Comparison of ENCODE assay signal across 8 mouse cellular contexts in genomic region chr5:124221037-124221735, GRCm38 (mm10). TPM values are rescaled to one million over a fixed set of nuclear protein-coding genes. Genes with fewer than 3 reads are reported as not detected.
DNase-seq lines count a peak whose midpoint lies in the region; ATAC-seq and TF ChIP-seq lines count a peak whose summit lies in the region.

No protein-coding gene starts in this region.

- no peak for DNase-seq in spleen, adult 2 months (ENCODE audit: low read depth in 1 of 2, low spot score in 2 of 2)
- DNase-seq in spleen, postnatal 10 days (ENCODE audit: low spot score in 2 of 2) = no peak
- DNase-seq in embryonic facial prominence, embryonic 10.5 days (ENCODE audit: low spot score) = no peak
- DNase-seq in layer of hippocampus, postnatal 10 days (ENCODE audit: low spot score in 2 of 2) = peak; percentile 69 to 74

- TF ChIP-seq CTCF in spleen, adult 2 months (IDR thresholded peaks at IDR 0.05; ENCODE audit: extremely low read depth, insufficient read depth, insufficient read length, insufficient replicate concordance) = no peak
- no peak for TF ChIP-seq CTCF in olfactory bulb, adult 2 months (IDR thresholded peaks at IDR 0.05; ENCODE audit: insufficient read depth, low read depth, low read length)

- peak overlapping the region; percentile 47 for H3K9ac ChIP-seq in heart, embryonic 14.5 days (ENCODE audit: low read length)
- no peak overlapping the region for H3K9ac ChIP-seq in forebrain, embryonic 13.5 days

- TF ChIP-seq POLR2A in spleen, adult 2 months (IDR thresholded peaks at IDR 0.05; ENCODE audit: low read depth, low read length) = no peak
- peak; percentile 40; the same call in 1 of the 2 replicates for TF ChIP-seq POLR2A in olfactory bulb, adult 2 months (IDR thresholded peaks at IDR 0.05; ENCODE audit: insufficient read depth, low read depth, low read length)

- 0 out of 2 replicates have a peak, but pooled peaks have one; percentile 23 for ATAC-seq in heart, embryonic 14.5 days (ENCODE audit: insufficient number of reproducible peaks, insufficient read depth, low FRiP score, low read depth)
- no peak for ATAC-seq in monocyte, adult 5-6 weeks (replicated peaks; ENCODE audit: insufficient number of reproducible peaks, low FRiP score, low TSS enrichment, poor library complexity, severe bottlenecking)
- no peak for ATAC-seq in forebrain, embryonic 13.5 days

- 50% methylated on average over 7 of the region's 7 CpGs for WGBS in spleen, adult 2 months
- WGBS in embryonic facial prominence, embryonic 10.5 days = 82% methylated on average over 7 of the region's 7 CpGs
- 21% methylated on average over 7 of the region's 7 CpGs for WGBS in heart, embryonic 14.5 days
- 7% methylated on average over 7 of the region's 7 CpGs for WGBS in olfactory bulb, adult 2 months
- WGBS in forebrain, embryonic 13.5 days = 69% methylated on average over 7 of the region's 7 CpGs

- 0 out of 2 replicates have a peak overlapping the region, but pooled peaks have one; percentile 35 for H3K4me2 ChIP-seq in heart, embryonic 14.5 days (ENCODE audit: low read length)
- H3K4me2 ChIP-seq in forebrain, embryonic 13.5 days = no peak overlapping the region

- H3K4me3 ChIP-seq in spleen, adult 2 months (ENCODE audit: extremely low read depth, insufficient read depth, insufficient read length) = no peak overlapping the region
- H3K4me3 ChIP-seq in embryonic facial prominence, embryonic 10.5 days = no peak overlapping the region
- no peak overlapping the region for H3K4me3 ChIP-seq in heart, embryonic 14.5 days (ENCODE audit: control insufficient read depth in 1 of 2, insufficient read depth in 1 of 2, low read depth in 1 of 2, low read length in 2 of 2)
- no peak overlapping the region; the same call in 1 of the 2 replicates for H3K4me3 ChIP-seq in olfactory bulb, adult 2 months (ENCODE audit: insufficient read depth, low read depth, low read length)
- H3K4me3 ChIP-seq in forebrain, embryonic 13.5 days = no peak overlapping the region

- peak overlapping the region; percentile 49 for H3K27ac ChIP-seq in spleen, adult 2 months (ENCODE audit: insufficient read depth, low read length)
- peak overlapping the region; percentile 30; the same call in 1 of the 2 replicates for H3K27ac ChIP-seq in embryonic facial prominence, embryonic 10.5 days (replicated peaks)
- peak overlapping the region; percentile 69 to 80 for H3K27ac ChIP-seq in heart, embryonic 14.5 days (replicated peaks in 1 of 2; ENCODE audit: control insufficient read depth in 1 of 2, insufficient read depth in 1 of 2, low read depth in 2 of 2, low read length in 2 of 2)
- peak overlapping the region; percentile 98 for H3K27ac ChIP-seq in olfactory bulb, adult 2 months (ENCODE audit: insufficient read depth, low read depth, low read length)
- H3K27ac ChIP-seq in forebrain, embryonic 13.5 days = no peak overlapping the region

- H3K4me1 ChIP-seq in spleen, adult 2 months (ENCODE audit: control insufficient read depth, insufficient read depth, insufficient read length) = peaks cover 42% of the 10 kb centered on the region; the same call in 1 of the 2 replicates
- H3K4me1 ChIP-seq in embryonic facial prominence, embryonic 10.5 days = peaks cover 33% of the 10 kb centered on the region
- H3K4me1 ChIP-seq in heart, embryonic 14.5 days (ENCODE audit: control insufficient read depth in 2 of 2, insufficient read depth in 2 of 2, low read length in 2 of 2) = peaks cover 75 to 94% of the 10 kb centered on the region in 2 experiments
- peaks cover 78% of the 10 kb centered on the region for H3K4me1 ChIP-seq in olfactory bulb, adult 2 months (ENCODE audit: control insufficient read depth, insufficient read depth, low read length)
- peaks cover 26% of the 10 kb centered on the region for H3K4me1 ChIP-seq in forebrain, embryonic 13.5 days

- H3K36me3 ChIP-seq in spleen, adult 2 months (ENCODE audit: control insufficient read depth, insufficient read depth, low read length) = no peaks in the 10 kb centered on the region
- no peaks in the 10 kb centered on the region for H3K36me3 ChIP-seq in embryonic facial prominence, embryonic 10.5 days (replicated peaks)
- H3K36me3 ChIP-seq in heart, embryonic 14.5 days (ENCODE audit: control insufficient read depth, insufficient read depth, low read length) = 0 out of 2 replicates have a peak, but pooled peaks cover under 1% of the 10 kb centered on the region
- no peaks in the 10 kb centered on the region for H3K36me3 ChIP-seq in forebrain, embryonic 13.5 days (ENCODE audit: poor library complexity, severe bottlenecking)

- no peaks in the 10 kb centered on the region for H3K27me3 ChIP-seq in spleen, adult 2 months (ENCODE audit: control insufficient read depth, insufficient read depth, low read length)
- no peaks in the 10 kb centered on the region for H3K27me3 ChIP-seq in embryonic facial prominence, embryonic 10.5 days (replicated peaks; ENCODE audit: low read depth, poor library complexity, severe bottlenecking)
- H3K27me3 ChIP-seq in heart, embryonic 14.5 days (ENCODE audit: control insufficient read depth, insufficient read depth, low read length) = no peaks in the 10 kb centered on the region
- no peaks in the 10 kb centered on the region for H3K27me3 ChIP-seq in forebrain, embryonic 13.5 days

- H3K9me3 ChIP-seq in embryonic facial prominence, embryonic 10.5 days = no peaks in the 10 kb centered on the region
- H3K9me3 ChIP-seq in heart, embryonic 14.5 days (ENCODE audit: control insufficient read depth, low read length) = no peaks in the 10 kb centered on the region
- H3K9me3 ChIP-seq in forebrain, embryonic 13.5 days (replicated peaks) = no peaks in the 10 kb centered on the region

RNA-seq across cellular contexts. Expression of gene Pitpnm2, which starts 28.4 kb away (rescaled TPM):
- 65.8 and 97.5 TPM in 2 replicates for polyA plus RNA-seq in spleen, adult 2 months (2012; rRNA removed)
- polyA plus RNA-seq in embryonic facial prominence, embryonic 10.5 days (2016; fragmentation: Nextera tagmentation; extraction: Ambion mirVana) = 3.2 and 4.0 TPM in 2 replicates
- 10.2 and 12.0 TPM in 2 replicates for polyA plus RNA-seq in heart, embryonic 14.5 days (2014; fragmentation: Nextera tagmentation; extraction: Ambion mirVana)
- total RNA-seq in layer of hippocampus, postnatal 10 days (2021) = 100 to 1,000 TPM; 125 to 126 TPM
- polyA plus RNA-seq in olfactory bulb, adult 2 months (2012; ENCODE audit: insufficient read depth, insufficient read length, low replicate concordance, missing spikeins) = 145 TPM in 1 of 2 replicates, not detected in the other
- total RNA-seq in monocyte, adult 5-6 weeks (2017) = 1.1 to 2.8 TPM (median 1.3 TPM) in 3 replicates
- 5.4 and 6.5 TPM in 2 replicates for polyA plus RNA-seq in forebrain, embryonic 13.5 days (2015; fragmentation: Nextera tagmentation; extraction: Ambion mirVana)

Comparison
In these comparisons a context has a peak if more than half of its experiments do, and no peak if none do; other contexts are left out.
1. DNase-seq: peak in layer of hippocampus, postnatal 10 days (2 of 2); none in spleen, adult 2 months (0 of 2), spleen, postnatal 10 days (0 of 2) and embryonic facial prominence, embryonic 10.5 days (single experiment).